Mouse (Mus musculus): ENCODE measurements around the gene Dao. TPM values are rescaled to one million over a fixed set of nuclear protein-coding genes. Genes with fewer than 3 reads are reported as not detected.

Gene Dao
- total and polyA plus RNA-seq, 3 experiments, result 1.4 to 3.6 (median 1.9) TPM

GRCm38 (mm10) chr5:113992339-113992831 is 11.1 kb upstream of the Dao start:
- H3K27ac ChIP-seq (ENCODE audit: insufficient read depth, low read depth), result peak overlapping the region; percentile 88
- TF ChIP-seq USF2 (conservative IDR thresholded peaks at IDR 0.05; ENCODE audit: low read depth, low read length) (no peak), ZMIZ1 (IDR thresholded peaks at IDR 0.05; ENCODE audit: low read depth, low read length) (no peak), SMC3 (IDR thresholded peaks at IDR 0.05; ENCODE audit: low read depth, low read length) (no peak), JUND (conservative IDR thresholded peaks at IDR 0.05; ENCODE audit: low read depth, low read length) (no peak), NRF1 (IDR thresholded peaks at IDR 0.05; ENCODE audit: low read depth, low read length) (0 out of 2 replicates have a peak, but pooled peaks have one; percentile 24), JUN (IDR thresholded peaks at IDR 0.05; ENCODE audit: insufficient read depth, low read depth, low read length) (no peak), HCFC1 (IDR thresholded peaks at IDR 0.05; ENCODE audit: low read depth, low read length) (peak; percentile 36), POLR2AphosphoS2 (IDR thresholded peaks at IDR 0.05; ENCODE audit: low read depth, low read length) (no peak), USF1 (IDR thresholded peaks at IDR 0.05; ENCODE audit: low read depth, low read length) (no peak), MAZ (IDR thresholded peaks at IDR 0.05; ENCODE audit: low read depth, low read length) (peak; percentile 96), CTCF (conservative IDR thresholded peaks at IDR 0.05 in 1 of 2, IDR thresholded peaks at IDR 0.05 in 1 of 2; ENCODE audit: low read depth in 2 of 2, low read length in 2 of 2) (no peak), CHD1 (IDR thresholded peaks at IDR 0.05; ENCODE audit: low read depth, low read length) (no peak), RCOR1 (conservative IDR thresholded peaks at IDR 0.05; ENCODE audit: low read depth, low read length) (no peak), MXI1 (IDR thresholded peaks at IDR 0.05; ENCODE audit: low read depth, low read length) (peak; percentile 45; the same call in 1 of the 2 replicates), NELFE (IDR thresholded peaks at IDR 0.05; ENCODE audit: low read depth, low read length) (0 out of 2 replicates have a peak, but pooled peaks have one; percentile 46), MYC (IDR thresholded peaks at IDR 0.05; ENCODE audit: low read depth, low read length) (0 out of 2 replicates have a peak, but pooled peaks have one; percentile 18), ZKSCAN1 (IDR thresholded peaks at IDR 0.05; ENCODE audit: borderline replicate concordance, low read depth, low read length) (no peak), PAX5 (IDR thresholded peaks at IDR 0.05; ENCODE audit: low read length) (no peak), TCF12 (IDR thresholded peaks at IDR 0.05; ENCODE audit: low read depth, low read length) (peak; percentile 40; the same call in 1 of the 2 replicates), ELF1 (IDR thresholded peaks at IDR 0.05; ENCODE audit: low read depth, low read length) (peak; percentile 67), MEF2A (IDR thresholded peaks at IDR 0.05; ENCODE audit: borderline replicate concordance, low read depth, low read length) (0 out of 2 replicates have a peak, but pooled peaks have one; percentile 32), UBTF (IDR thresholded peaks at IDR 0.05; ENCODE audit: low read depth, low read length) (no peak), MAX (IDR thresholded peaks at IDR 0.05; ENCODE audit: low read length) (no peak), KAT2A (IDR thresholded peaks at IDR 0.05; ENCODE audit: insufficient replicate concordance, low read length) (no peak), GABPA (IDR thresholded peaks at IDR 0.05; ENCODE audit: insufficient replicate concordance, low read depth, low read length) (no peak), TBP (conservative IDR thresholded peaks at IDR 0.05; ENCODE audit: low read depth, low read length) (peak; percentile 90), ZC3H11A (IDR thresholded peaks at IDR 0.05; ENCODE audit: low read depth, low read length) (no peak), E2F4 (IDR thresholded peaks at IDR 0.05; ENCODE audit: insufficient replicate concordance, low read depth, low read length) (peak; percentile 24; the same call in 1 of the 2 replicates), POLR2A (IDR thresholded peaks at IDR 0.05; ENCODE audit: low read depth, low read length) (peak; percentile 74), MAFK (IDR thresholded peaks at IDR 0.05; ENCODE audit: insufficient replicate concordance, low read length) (no peak), SIN3A (IDR thresholded peaks at IDR 0.05; ENCODE audit: low read length) (peak; percentile 84), CHD2 (IDR thresholded peaks at IDR 0.05; ENCODE audit: low read length) (peak; percentile 79; the same call in 1 of the 2 replicates), BHLHE40 (IDR thresholded peaks at IDR 0.05; ENCODE audit: low read depth, low read length) (peak; percentile 55; the same call in 1 of the 2 replicates), EP300 (IDR thresholded peaks at IDR 0.05; ENCODE audit: low read length) (peak; percentile 60; the same call in 1 of the 2 replicates), ETS1 (conservative IDR thresholded peaks at IDR 0.05; ENCODE audit: low read depth, low read length) (peak; percentile 48; the same call in 1 of the 2 replicates), IRF4 (IDR thresholded peaks at IDR 0.05; ENCODE audit: low read depth, low read length) (peak; percentile 63; the same call in 1 of the 2 replicates), ZNF384 (IDR thresholded peaks at IDR 0.05; ENCODE audit: low read depth, low read length) (0 out of 2 replicates have a peak, but pooled peaks have one; percentile 7), RAD21 (IDR thresholded peaks at IDR 0.05; ENCODE audit: low read depth, low read length) (no peak; the same call in 1 of the 2 replicates)
- H3K4me3 ChIP-seq (replicated peaks in 1 of 3; ENCODE audit: low read depth in 2 of 3, low read length in 2 of 3, poor library complexity in 1 of 3), result peak overlapping the region; percentile 71 to 91 (median 82)
- peaks cover 11% of the 10 kb centered on the region for H3K79me2 ChIP-seq (replicated peaks; ENCODE audit: control insufficient read depth, extremely low read depth, insufficient read depth, poor library complexity, severe bottlenecking)
- peaks cover 8 to 35% of the 10 kb centered on the region in 2 experiments for H3K36me3 ChIP-seq (replicated peaks in 1 of 2; ENCODE audit: control insufficient read depth in 1 of 2, insufficient read depth in 1 of 2, low read length in 1 of 2)
- peak overlapping the region; percentile 90 for H3K9ac ChIP-seq (ENCODE audit: insufficient read depth, low read depth)
- peaks cover 7 to 40% of the 10 kb centered on the region in 2 experiments for H3K4me1 ChIP-seq (ENCODE audit: control insufficient read depth in 1 of 2, insufficient read depth in 2 of 2)
- peak; percentile 95 for DNase-seq (ENCODE audit: extremely low read depth)
- dilution Hi-C loops (cut with MboI; ENCODE audit: extremely low pct_ligation_motif_present, extremely low pct_unique_long_range_greater_than_20kb, low sequenced_read_pairs), result no loop called here
- peaks cover 2% of the 10 kb centered on the region for H3K9me3 ChIP-seq (replicated peaks; ENCODE audit: low read length)
- peak overlapping the region; percentile 79 for H3K4me2 ChIP-seq (ENCODE audit: insufficient read depth, low read depth, poor library complexity, severe bottlenecking)
- H3K27me3 ChIP-seq (replicated peaks), result no peaks in the 10 kb centered on the region
- in situ Hi-C loops (cut with MboI; ENCODE audit: low pct_ligation_motif_present, low pct_unique_long_range_greater_than_20kb, low sequenced_read_pairs), result no loop called here

Data from CH12.LX (cell line).